Mouse (Mus musculus) left cerebral cortex, adult 2 months (tissue): Measurements from ENCODE around the gene Ms4a18. TPM values are rescaled to one million over a fixed set of nuclear protein-coding genes. Genes with fewer than 3 reads are reported as not detected.

Experiments used
- DNase-seq, 2 experiments: peaks; one replicate each; pipeline ENCODE4 v3.0.0; 2021 to 2022; ENCODE audit warnings: low spot score in 2 of 2, mixed read lengths in 1 of 2; ENCODE audit errors: extremely low spot score in 1 of 2
- H3K27ac ChIP-seq: fragments of 200-600 bp; 2 replicates; pipeline ENCODE4 v1.8.1; 2022
- H3K4me3 ChIP-seq: fragments of 200-600 bp; 2 replicates; pipeline ENCODE4 v1.8.1; 2022
- CTCF ChIP-seq: fragments of 200-600 bp; IDR thresholded peaks from 2 replicates; pipeline ENCODE4 v1.8.1; 2022; ENCODE audit warnings: antibody characterized with exemption, mild to moderate bottlenecking, moderate library complexity
- intact Hi-C: fragments of 180-260 bp; cut with DNase I; formaldehyde crosslinking; loops from one replicate; pipeline ENCODE4 v1.15.1; 2025
- total RNA-seq, 2 experiments: library from RNA; stranded (reverse); gene quantifications; 2 replicates each; pipeline ENCODE4 v1.2.3; 2021

Ms4a18 gene
- total RNA-seq, 2 experiments from 2014 or later: not detected

DNA sequence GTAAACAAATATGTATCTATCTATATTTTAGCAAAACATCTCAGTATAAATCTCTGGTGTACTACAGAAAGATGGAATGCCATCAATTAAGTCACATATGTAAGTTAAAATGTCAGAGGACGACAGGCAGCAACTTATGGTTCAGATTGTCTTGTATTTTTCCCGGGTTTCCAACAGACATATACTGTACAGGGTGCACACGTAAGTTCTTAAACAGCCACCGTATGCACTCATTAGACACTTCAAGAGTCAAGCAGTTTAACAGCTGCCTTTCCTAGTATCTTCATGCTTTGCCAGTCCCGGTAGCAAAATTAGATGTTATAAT, 26.8 kb upstream of the Ms4a18 start:
- Histone ChIP-seq H3K4me3 (peak overlapping the region; percentile 33), H3K27ac (no peak overlapping the region)
- intact Hi-C loops: loop anchor here (10.0 kb wide), 1 partner anchor 300 kb away; no protein-coding TSS in a partner anchor
- no peak for DNase-seq
- TF ChIP-seq CTCF: no peak

- DNase-seq: no peak
- intact Hi-C loops: no loop called here
- Histone ChIP-seq H3K27ac (no peak overlapping the region), H3K4me3 (no peak overlapping the region)
- TF ChIP-seq CTCF: no peak
Measured at GRCm38 (mm10) chr19:11037570-11037969, 19.7 kb upstream of the Ms4a18 start.

- intact Hi-C loops: no loop called here
- Histone ChIP-seq H3K27ac (no peak overlapping the region), H3K4me3 (no peak overlapping the region)
- no peak for TF ChIP-seq CTCF
- no peak for DNase-seq
Measured at GRCm38 (mm10) chr19:11022382-11022781, 4.6 kb upstream of the Ms4a18 start.

DNA sequence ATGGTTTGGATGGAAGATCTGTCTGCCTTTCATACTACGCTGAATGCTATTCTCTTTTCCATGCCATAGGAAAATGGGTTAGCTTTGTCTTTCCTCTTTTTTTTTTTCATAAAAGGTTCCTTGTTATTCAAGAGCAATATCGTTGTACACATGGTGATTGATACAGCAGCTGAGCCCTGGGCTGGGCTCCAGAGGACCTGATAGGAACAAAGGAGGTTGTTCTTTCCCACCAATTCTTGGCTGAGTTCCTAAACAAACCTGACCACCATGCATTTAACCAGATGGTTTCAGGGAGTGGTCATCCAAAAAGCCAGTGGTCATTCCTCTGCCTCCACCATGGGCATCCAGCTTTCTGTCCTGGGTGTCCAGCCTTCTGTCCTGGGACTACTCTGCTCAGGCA, 580 bp downstream of the Ms4a18 start:
- no peak for TF ChIP-seq CTCF
- DNase-seq: no peak
- Histone ChIP-seq H3K27ac (no peak overlapping the region), H3K4me3 (no peak overlapping the region)
- intact Hi-C loops: no loop called here

DNA sequence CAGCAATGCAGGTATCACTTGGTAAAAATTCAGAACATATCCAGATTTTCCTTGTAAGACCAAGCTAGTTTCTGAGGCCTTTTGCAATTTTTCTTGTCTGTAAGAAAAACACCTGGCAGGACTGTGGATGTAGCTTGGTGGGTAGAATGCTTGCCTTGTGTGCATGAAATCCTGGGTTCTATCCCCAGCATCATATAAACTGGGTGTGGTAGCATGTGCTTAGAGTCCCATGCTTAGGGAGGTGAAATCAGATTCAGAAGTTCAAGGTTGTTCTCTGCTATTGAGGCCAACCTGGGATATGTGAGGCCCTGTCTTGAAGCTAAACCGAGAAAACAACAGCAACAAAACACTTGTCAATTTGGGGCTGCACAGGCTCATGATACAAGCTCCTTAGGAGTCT, 1.8 kb downstream of the Ms4a18 start:
- DNase-seq: no peak
- intact Hi-C loops: no loop called here
- Histone ChIP-seq H3K27ac (no peak overlapping the region), H3K4me3 (no peak overlapping the region)
- TF ChIP-seq CTCF: no peak

DNA sequence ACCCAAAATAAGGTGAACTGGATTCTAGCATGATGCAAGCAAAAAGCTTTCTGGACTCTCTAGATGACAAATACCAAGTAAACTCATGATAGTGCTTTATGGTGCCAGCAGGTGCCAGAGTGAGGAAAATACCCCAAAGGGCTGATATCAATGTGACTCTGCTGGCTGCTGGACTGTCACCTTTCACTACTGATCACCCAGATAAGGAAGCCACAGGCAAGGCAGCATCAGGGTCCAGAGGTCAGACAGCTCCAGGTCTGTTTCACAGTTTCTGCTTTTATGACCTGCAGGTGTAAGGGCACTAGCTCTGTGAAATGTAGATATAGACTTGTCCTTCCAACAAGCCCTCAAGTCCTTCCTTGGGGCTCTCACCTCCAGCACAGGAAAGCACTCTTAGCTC, 2.4 kb downstream of the Ms4a18 start:
- no peak for TF ChIP-seq CTCF
- no peak overlapping the region for H3K27ac ChIP-seq
- intact Hi-C loops: no loop called here
- no peak overlapping the region for H3K4me3 ChIP-seq
- no peak for DNase-seq

GRCm38 (mm10) chr19:10993150-10993549, 24.7 kb downstream of the Ms4a18 start, which contains the start of gene Ms4a15:
Gene Ms4a15 (minus strand): TSS chr19:10993250.
- intact Hi-C loops: no loop called here
- H3K27ac ChIP-seq: no peak within 1 kb of the TSS
- DNase-seq: no peak
- no peak for TF ChIP-seq CTCF
- H3K4me3 ChIP-seq: no peak within 1 kb of the TSS

- no peak for DNase-seq
- Histone ChIP-seq H3K27ac (no peak overlapping the region), H3K4me3 (no peak overlapping the region)
- intact Hi-C loops: no loop called here
- TF ChIP-seq CTCF: no peak
Measured at GRCm38 (mm10) chr19:10991911-10992310, 25.9 kb downstream of the Ms4a18 start.

DNA sequence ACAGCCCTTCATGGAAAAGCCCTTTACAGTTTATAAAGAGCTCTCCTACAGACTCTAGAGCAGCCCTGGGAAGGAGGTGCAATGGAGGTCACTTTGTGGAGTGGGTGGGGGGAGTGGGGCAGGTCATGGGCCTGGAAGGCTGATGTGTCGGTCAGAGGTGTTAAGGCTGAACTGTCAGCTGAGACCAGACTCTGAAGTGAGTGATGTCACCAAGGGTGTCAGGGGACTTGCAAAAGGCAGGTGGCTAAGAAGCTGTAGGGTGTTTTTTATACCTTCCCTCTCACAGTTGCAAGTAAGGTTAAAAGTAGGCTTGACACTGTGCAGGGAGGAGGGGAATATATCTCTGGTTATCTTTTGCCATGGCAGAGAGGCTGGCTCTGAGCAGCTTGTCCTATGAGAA, 27.1 kb downstream of the Ms4a18 start:
- DNase-seq: no peak
- no peak overlapping the region for H3K4me3 ChIP-seq
- H3K27ac ChIP-seq: no peak overlapping the region
- intact Hi-C loops: no loop called here
- TF ChIP-seq CTCF: no peak

DNA sequence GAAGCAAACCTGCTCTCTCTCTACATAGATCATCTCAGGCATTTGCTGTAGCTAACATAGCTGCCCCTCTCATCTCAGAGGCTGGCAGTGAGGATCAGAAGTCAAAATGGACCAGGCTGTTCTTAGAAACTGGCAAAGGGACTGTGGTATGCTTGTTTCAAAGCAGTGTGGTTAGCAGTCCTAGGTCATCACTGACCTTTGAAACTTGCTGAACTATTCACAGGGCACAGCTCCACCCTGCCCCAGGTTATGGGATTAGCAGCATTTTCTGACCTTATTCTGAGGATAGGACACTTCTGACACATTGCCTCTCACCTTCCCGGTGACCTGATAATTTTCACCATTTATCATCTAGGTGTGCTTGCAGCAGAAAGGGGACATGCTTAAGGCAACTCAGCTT, 29.3 kb downstream of the Ms4a18 start:
- intact Hi-C loops: no loop called here
- no peak for DNase-seq
- no peak overlapping the region for H3K27ac ChIP-seq
- TF ChIP-seq CTCF: no peak
- H3K4me3 ChIP-seq: no peak overlapping the region

- intact Hi-C loops: no loop called here
- TF ChIP-seq CTCF: no peak
Measured at GRCm38 (mm10) chr19:10985889-10986288, 31.9 kb downstream of the Ms4a18 start.

DNA sequence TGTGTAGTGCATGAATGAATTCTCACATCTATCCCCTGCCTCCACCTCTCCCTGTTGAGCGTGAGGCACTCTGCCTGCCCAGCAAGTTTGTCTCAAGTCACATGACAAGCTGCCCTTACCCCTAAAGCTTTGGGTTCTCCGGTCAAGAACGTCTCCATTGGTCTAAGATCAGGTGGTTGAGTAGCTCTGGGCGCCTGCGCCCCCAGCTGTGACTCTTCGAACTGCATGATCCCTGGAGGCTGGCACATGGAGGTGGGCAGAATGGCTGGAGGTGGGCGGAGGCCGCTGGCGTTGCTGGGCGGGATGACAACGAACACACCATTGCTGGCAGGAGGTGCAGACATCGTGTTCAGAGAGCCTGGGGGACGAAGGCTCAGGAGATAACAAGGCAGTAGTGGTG, 33.3 kb downstream of the Ms4a18 start:
- Histone ChIP-seq H3K27ac (no peak overlapping the region), H3K4me3 (no peak overlapping the region)
- intact Hi-C loops: no loop called here
- no peak for DNase-seq
- no peak; the same call in 1 of the 2 replicates for TF ChIP-seq CTCF

More at GRCm38 (mm10) chr19:10985889-10986288, 31.9 kb downstream of the Ms4a18 start:
- Histone ChIP-seq H3K27ac (no peak overlapping the region), H3K4me3 (no peak overlapping the region)
- no peak for DNase-seq

DNA sequence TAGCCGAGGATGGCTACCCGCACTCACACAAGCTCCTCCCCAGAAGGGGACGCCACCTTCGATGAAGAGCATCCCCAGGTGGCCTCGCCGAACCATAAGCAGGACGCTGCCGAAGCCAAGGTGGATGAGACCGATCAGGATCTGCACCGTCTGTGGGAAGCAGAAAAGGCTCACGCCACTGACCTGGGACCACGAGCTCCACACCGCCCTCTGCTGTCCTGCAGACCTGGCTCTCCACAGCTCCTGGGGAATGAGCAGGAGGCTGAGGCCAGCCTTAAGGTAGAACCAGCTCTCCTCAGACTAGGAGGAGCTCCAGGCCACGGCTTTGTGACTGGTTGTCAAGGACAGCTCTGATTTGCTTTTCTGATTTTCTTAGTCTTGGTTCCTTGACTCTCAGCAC, 34.7 kb downstream of the Ms4a18 start:
- no peak for DNase-seq
- no peak overlapping the region for H3K4me3 ChIP-seq
- H3K27ac ChIP-seq: no peak overlapping the region
- intact Hi-C loops: no loop called here
- TF ChIP-seq CTCF: peak; percentile 43

DNA sequence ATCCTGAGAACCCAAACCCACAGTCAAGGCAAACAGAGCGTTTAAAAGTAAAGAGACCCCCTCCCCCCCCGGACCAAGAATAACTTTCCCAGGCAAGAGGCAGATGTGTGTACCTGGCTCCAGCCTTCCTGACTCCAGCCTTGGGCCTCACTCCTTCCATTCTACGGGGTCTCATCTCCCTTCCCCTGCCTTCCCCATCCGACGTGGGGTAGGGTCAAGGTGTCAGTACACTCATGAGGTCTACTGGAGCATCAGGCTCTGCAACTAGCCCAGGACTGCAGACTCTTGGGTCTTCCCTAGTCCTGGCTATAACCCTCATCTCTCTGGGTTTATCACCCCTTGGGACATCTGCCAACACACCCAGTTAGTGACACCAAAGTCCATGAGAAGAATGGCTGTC, 37.6 kb downstream of the Ms4a18 start:
- H3K27ac ChIP-seq: no peak overlapping the region
- DNase-seq: no peak
- no peak for TF ChIP-seq CTCF
- intact Hi-C loops: no loop called here
- no peak overlapping the region for H3K4me3 ChIP-seq
